Mouse (Mus musculus): ENCODE measurements around the gene Tedc2.

GRCm38 (mm10) chr17:24195349-24195748 is 25.3 kb downstream of the Tedc2 start:
- no peak for TF ChIP-seq CTCF (IDR thresholded peaks at IDR 0.05)
- no peak for TF ChIP-seq EP300 (IDR thresholded peaks at IDR 0.05)

Measured in lung, postnatal 0 days (tissue).